Mouse (Mus musculus): ENCODE measurements around the gene Rpl24. TPM values are rescaled to one million over a fixed set of nuclear protein-coding genes. Genes with fewer than 3 reads are reported as not detected.

Gene Rpl24
- polyA plus RNA-seq, 1 experiment from 2014 or later: 672 TPM

DNA sequence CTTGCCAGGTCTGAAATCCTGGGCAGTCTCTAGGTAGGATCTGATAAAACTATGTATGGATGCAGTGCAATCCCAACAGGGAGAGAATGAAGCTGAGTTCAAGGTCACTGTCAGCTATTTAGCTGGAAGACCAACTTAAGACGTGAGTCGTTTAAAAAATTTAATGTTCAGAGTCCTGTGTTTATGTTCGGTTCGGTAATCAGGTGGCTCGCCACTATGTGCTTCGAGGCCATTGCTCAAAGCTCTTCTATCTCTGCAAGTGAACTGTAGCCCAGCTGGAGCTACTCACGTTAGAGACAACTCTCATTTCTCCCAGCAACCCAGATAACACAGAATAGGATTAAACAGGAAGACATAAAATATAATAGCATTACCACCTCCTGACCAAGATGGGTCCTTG is 48.0 kb downstream of the Rpl24 start:
- Histone ChIP-seq H3K9ac (ENCODE audit: low read depth, low read length) (no peak overlapping the region), H3K9me3 (replicated peaks; ENCODE audit: control insufficient read depth, low read length) (no peaks in the 10 kb centered on the region), H3K4me2 (no peak overlapping the region), H3K4me1 (ENCODE audit: control insufficient read depth, insufficient read depth, low read length) (no peaks in the 10 kb centered on the region), H3K36me3 (ENCODE audit: control insufficient read depth, insufficient read depth, low read length) (peaks cover 23% of the 10 kb centered on the region), H3K27me3 (ENCODE audit: control insufficient read depth, insufficient read depth, low read length) (no peaks in the 10 kb centered on the region), H3K4me3 (ENCODE audit: low read depth, low read length) (no peak overlapping the region), H3K27ac (ENCODE audit: low read depth, low read length) (no peak overlapping the region)
- ATAC-seq (replicated peaks; ENCODE audit: insufficient number of reproducible peaks, low FRiP score, low TSS enrichment): no peak
- 82% methylated on average over 7 of the region's 7 CpGs for WGBS (ENCODE audit: insufficient replicate concordance)

DNA sequence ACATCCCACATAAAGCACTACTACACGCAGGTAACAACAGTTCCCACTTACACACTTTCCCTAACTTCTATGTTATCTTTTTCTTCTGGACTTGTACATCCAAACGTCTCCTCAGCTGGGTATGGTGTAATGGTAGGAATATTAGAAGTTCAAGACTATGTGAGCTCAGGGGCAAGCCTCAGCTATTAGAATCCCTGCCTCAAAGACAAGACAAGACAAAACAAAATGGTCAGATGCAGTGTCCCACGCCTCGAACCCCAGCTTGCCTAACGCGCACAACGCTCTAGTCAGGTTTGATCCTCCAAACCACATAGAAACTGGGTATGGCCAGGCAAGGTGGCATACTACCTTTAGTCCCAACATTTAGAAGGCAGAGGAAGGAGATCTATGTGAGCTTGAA is 53.6 kb downstream of the Rpl24 start:
- no peak overlapping the region for H3K4me3 ChIP-seq (ENCODE audit: low read depth, low read length)
- H3K4me1 ChIP-seq (ENCODE audit: control insufficient read depth, insufficient read depth, low read length): no peaks in the 10 kb centered on the region
- H3K4me2 ChIP-seq: no peak overlapping the region
- peaks cover 36% of the 10 kb centered on the region for H3K36me3 ChIP-seq (ENCODE audit: control insufficient read depth, insufficient read depth, low read length)
- H3K9me3 ChIP-seq (replicated peaks; ENCODE audit: control insufficient read depth, low read length): no peaks in the 10 kb centered on the region
- H3K9ac ChIP-seq (ENCODE audit: low read depth, low read length): no peak overlapping the region
- no peaks in the 10 kb centered on the region for H3K27me3 ChIP-seq (ENCODE audit: control insufficient read depth, insufficient read depth, low read length)
- no peak for ATAC-seq (replicated peaks; ENCODE audit: insufficient number of reproducible peaks, low FRiP score, low TSS enrichment)
- H3K27ac ChIP-seq (ENCODE audit: low read depth, low read length): no peak overlapping the region
- 96% methylated on average over 7 of the region's 7 CpGs for WGBS (ENCODE audit: insufficient replicate concordance)

Other genes with a start within 250 kb of the Rpl24 start
- 3.5 and 3.7 TPM in 2 replicates for gene Nfkbiz, start 127.4 kb upstream of the Rpl24 start, polyA plus RNA-seq (2014; fragmentation: Nextera tagmentation; extraction: Ambion mirVana)
- 0.99 and 1.2 TPM in 2 replicates for gene Nxpe3, start 71.0 kb upstream of the Rpl24 start, polyA plus RNA-seq (2014; fragmentation: Nextera tagmentation; extraction: Ambion mirVana)
- gene Cep97, start 31.4 kb upstream of the Rpl24 start, polyA plus RNA-seq (2014; fragmentation: Nextera tagmentation; extraction: Ambion mirVana): 7.4 and 11.9 TPM in 2 replicates
- gene Zbtb11, start 7.6 kb downstream of the Rpl24 start, polyA plus RNA-seq (2014; fragmentation: Nextera tagmentation; extraction: Ambion mirVana): 13.3 and 13.8 TPM in 2 replicates
- 172 and 199 TPM in 2 replicates for gene Pcnp, start 63.5 kb downstream of the Rpl24 start, polyA plus RNA-seq (2014; fragmentation: Nextera tagmentation; extraction: Ambion mirVana)
- gene Trmt10c, start 71.5 kb downstream of the Rpl24 start, polyA plus RNA-seq (2014; fragmentation: Nextera tagmentation; extraction: Ambion mirVana): 23.6 and 24.5 TPM in 2 replicates
- 24.6 and 24.8 TPM in 2 replicates for gene Senp7, start 82.1 kb downstream of the Rpl24 start, polyA plus RNA-seq (2014; fragmentation: Nextera tagmentation; extraction: Ambion mirVana)
- gene Impg2, start 238.0 kb downstream of the Rpl24 start, polyA plus RNA-seq (2014; fragmentation: Nextera tagmentation; extraction: Ambion mirVana): 0.10 and 0.11 TPM in 2 replicates

Measured in heart, embryonic 11.5 days (tissue).